Mouse (Mus musculus) hindbrain, postnatal 0 days (tissue): Measurements from ENCODE around the gene Kalrn. TPM values are rescaled to one million over a fixed set of nuclear protein-coding genes. Genes with fewer than 3 reads are reported as not detected.
"Not testable (repeated sequence)": the region's sequence is repeated elsewhere in the genome, so short reads cannot be mapped to it uniquely, and the experiment has no call there.

Experiments used
- ATAC-seq: fragments of 200-750 bp; cut with Nextera tagmentation; 2 replicates; pipeline ENCODE4 v1.8.0; 2017; ENCODE audit warnings: mild to moderate bottlenecking, moderate TSS enrichment, moderate library complexity
- DNase-seq: peaks from one replicate; pipeline ENCODE4 v3.0.0-alpha.2; 2015; ENCODE audit warnings: low spot score
- H3K27ac ChIP-seq: fragments of 300-500 bp; sonication (generic); 2 replicates; pipeline ENCODE4 v1.5.1; 2014; ENCODE audit warnings: mild to moderate bottlenecking
- H3K27me3 ChIP-seq: fragments of 300-500 bp; sonication (generic); 2 replicates; pipeline ENCODE4 v1.6.1; 2014; ENCODE audit warnings: low read length, mixed read lengths; ENCODE audit not compliant: insufficient read depth
- H3K36me3 ChIP-seq: fragments of 300-500 bp; sonication (generic); 2 replicates; pipeline ENCODE4 v1.6.1; 2014; ENCODE audit warnings: low read length, mixed read lengths; ENCODE audit not compliant: insufficient read depth
- H3K4me1 ChIP-seq: fragments of 300-500 bp; sonication (generic); 2 replicates; pipeline ENCODE4 v1.6.1; 2014; ENCODE audit warnings: antibody characterized with exemption, low read length, mixed read lengths; ENCODE audit not compliant: insufficient read depth
- H3K4me2 ChIP-seq: fragments of 300-500 bp; sonication (generic); 2 replicates; pipeline ENCODE4 v1.6.1; 2014; ENCODE audit warnings: low read depth, mild to moderate bottlenecking, low read length, moderate library complexity, mixed read lengths
- H3K4me3 ChIP-seq: fragments of 300-500 bp; sonication (generic); 2 replicates; pipeline ENCODE4 v1.5.1; 2014; ENCODE audit warnings: low read length
- H3K9ac ChIP-seq: fragments of 300-500 bp; sonication (generic); replicated peaks from 2 replicates; pipeline ENCODE4 v1.6.1; 2014; ENCODE audit warnings: mild to moderate bottlenecking, low read length, moderate library complexity, mixed read lengths
- H3K9me3 ChIP-seq: fragments of 300-500 bp; sonication (generic); 2 replicates; pipeline ENCODE4 v1.6.1; 2016; ENCODE audit warnings: low read length, mixed read lengths
- CTCF ChIP-seq: IDR thresholded peaks from 2 replicates; pipeline ENCODE4 v1.5.1; 2016; ENCODE audit warnings: antibody characterized with exemption, control low read depth, low read depth
- WGBS: fragments of 180-500 bp; shearing (Covaris S2); extraction: QIAGEN DNeasy Blood & Tissue Kit; methylation state at CpG from one replicate; pipeline ENCODE4 v1.1.7; 2014; 5-methylcytosine and 5-hydroxymethylcytosine counted together
- polyA plus RNA-seq: library from polyadenylated mRNA; unstranded; fragments of >200 nt; fragmentation: Nextera tagmentation; extraction: Ambion mirVana; gene quantifications from 2 replicates; pipeline ENCODE4 v1.2.1, GENCODE M21; 2015
- total RNA-seq: library from RNA; depleted of rRNA; stranded (reverse); fragments of >200 nt; gene quantifications from 2 replicates; pipeline ENCODE4 v1.2.3, GENCODE M21; 2014

Gene Kalrn
- total and polyA plus RNA-seq, 2 experiments from 2014 or later: 17.0 to 107 TPM

DNA sequence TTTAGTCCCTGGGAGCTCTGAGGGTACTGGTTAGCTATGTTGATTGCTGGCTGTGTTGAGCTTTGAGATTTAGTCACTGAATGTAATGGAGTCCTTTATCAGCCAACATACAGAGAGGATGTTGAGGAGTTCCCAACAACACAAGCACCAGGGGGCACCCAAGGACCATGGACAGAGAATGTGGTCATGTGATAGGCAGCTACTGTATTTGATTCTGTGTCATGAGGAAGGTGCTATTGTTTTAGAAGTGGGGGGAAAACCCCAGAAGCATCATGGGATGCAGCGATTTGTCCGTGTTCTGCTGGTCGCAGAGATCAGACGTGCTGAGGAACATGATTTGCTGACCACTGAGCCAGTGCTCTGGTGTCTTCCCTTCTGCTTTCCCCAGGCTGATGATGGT, 269.5 kb downstream of the Kalrn start:
- H3K36me3 ChIP-seq, DNase-seq, H3K4me1 ChIP-seq, H3K9ac ChIP-seq, H3K4me3 ChIP-seq, H3K9me3 ChIP-seq, H3K4me2 ChIP-seq, H3K27me3 ChIP-seq, H3K27ac ChIP-seq: not testable (repeated sequence)
- peak; percentile 57 for TF ChIP-seq CTCF
- WGBS: 68% methylated on average over 4 of the region's 4 CpGs
- peak; percentile 53; the same call in 1 of the 2 replicates for ATAC-seq

DNA sequence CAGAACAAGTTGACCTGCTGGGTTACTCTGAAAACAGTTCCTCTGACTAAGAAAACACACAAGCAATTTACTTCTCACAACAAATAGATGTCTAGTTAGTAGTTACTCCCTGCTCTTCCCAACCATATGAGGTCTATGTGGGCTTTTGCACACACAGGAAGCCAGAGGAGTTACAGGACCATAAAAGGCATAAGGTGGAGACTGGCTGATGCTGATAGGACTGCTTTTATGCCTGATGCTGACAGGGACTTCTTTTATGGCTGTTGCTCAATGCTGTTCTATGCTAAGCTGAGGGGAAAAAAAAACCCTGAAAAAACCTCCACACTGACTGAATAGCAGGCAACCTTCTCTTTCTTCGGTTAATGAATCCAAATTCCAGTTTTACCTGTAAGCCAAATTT, 270.8 kb downstream of the Kalrn start:
- no peaks in the 10 kb centered on the region for H3K9me3 ChIP-seq
- no peaks in the 10 kb centered on the region; the same call in 1 of the 2 replicates for H3K36me3 ChIP-seq
- 90% methylated on average over 1 of the region's 1 CpGs for WGBS
- TF ChIP-seq CTCF: no peak
- no peak overlapping the region for H3K4me2 ChIP-seq
- H3K27ac ChIP-seq: no peak overlapping the region
- ATAC-seq (no peak), DNase-seq (no peak)
- H3K4me3 ChIP-seq: no peak overlapping the region
- H3K9ac ChIP-seq: no peak overlapping the region
- H3K4me1 ChIP-seq: no peaks in the 10 kb centered on the region; the same call in 1 of the 2 replicates
- H3K27me3 ChIP-seq: no peaks in the 10 kb centered on the region

DNA sequence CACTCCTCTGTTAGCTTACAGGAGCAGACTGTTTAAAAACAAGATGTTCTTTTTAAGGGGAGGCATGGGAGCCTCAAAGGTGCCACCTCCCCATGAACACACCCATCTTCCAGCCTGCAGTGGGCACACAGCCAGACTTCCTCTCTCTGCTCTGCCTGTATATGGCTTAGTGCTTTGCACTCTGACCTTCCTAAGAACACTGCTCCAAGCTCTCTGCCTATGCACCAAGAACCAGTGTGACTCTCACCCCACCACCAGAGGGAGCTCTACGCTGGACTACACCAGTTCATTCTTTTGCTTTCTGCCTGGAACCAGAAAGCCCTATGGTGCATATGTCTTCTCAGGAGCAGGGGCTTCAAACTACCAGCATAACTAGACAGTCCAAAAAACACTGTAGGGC, 271.3 kb downstream of the Kalrn start:
- no peaks in the 10 kb centered on the region for H3K9me3 ChIP-seq
- peak; percentile 51 for TF ChIP-seq CTCF
- no peaks in the 10 kb centered on the region; the same call in 1 of the 2 replicates for H3K4me1 ChIP-seq
- 89% methylated on average over 1 of the region's 1 CpGs for WGBS
- H3K27ac ChIP-seq: no peak overlapping the region
- H3K4me2 ChIP-seq: no peak overlapping the region
- no peak overlapping the region for H3K9ac ChIP-seq
- ATAC-seq: no peak
- no peaks in the 10 kb centered on the region for H3K27me3 ChIP-seq
- H3K4me3 ChIP-seq: no peak overlapping the region
- DNase-seq: no peak
- no peaks in the 10 kb centered on the region; the same call in 1 of the 2 replicates for H3K36me3 ChIP-seq

DNA sequence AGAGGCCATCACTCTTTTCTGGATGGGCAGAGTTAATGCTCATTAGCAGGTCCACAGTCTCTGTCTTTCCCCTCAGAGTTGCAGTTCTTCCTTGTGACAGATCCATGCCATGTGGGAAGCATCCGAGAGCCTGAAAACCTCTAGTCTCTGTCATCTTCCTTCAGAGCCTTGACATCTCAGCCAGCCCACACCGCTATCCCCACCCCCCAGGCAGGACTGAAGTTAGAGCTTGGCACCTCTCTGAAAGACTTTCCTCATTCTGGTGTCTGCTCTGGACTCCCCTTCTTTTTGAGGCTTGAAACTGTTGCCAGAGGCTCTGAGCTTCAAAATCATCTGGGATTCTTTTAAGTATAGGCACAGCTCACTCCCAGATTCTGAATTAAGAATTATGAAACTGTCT, 274.1 kb downstream of the Kalrn start:
- Histone ChIP-seq H3K4me1 (no peaks in the 10 kb centered on the region), H3K4me3 (no peak overlapping the region), H3K27me3 (no peaks in the 10 kb centered on the region), H3K9me3 (no peaks in the 10 kb centered on the region), H3K27ac (no peak overlapping the region), H3K4me2 (no peak overlapping the region), H3K36me3 (no peaks in the 10 kb centered on the region; the same call in 1 of the 2 replicates), H3K9ac (no peak overlapping the region)
- no peak for ATAC-seq
- no peak for TF ChIP-seq CTCF
- DNase-seq: no peak
- WGBS: 72% methylated on average over 2 of the region's 2 CpGs

DNA sequence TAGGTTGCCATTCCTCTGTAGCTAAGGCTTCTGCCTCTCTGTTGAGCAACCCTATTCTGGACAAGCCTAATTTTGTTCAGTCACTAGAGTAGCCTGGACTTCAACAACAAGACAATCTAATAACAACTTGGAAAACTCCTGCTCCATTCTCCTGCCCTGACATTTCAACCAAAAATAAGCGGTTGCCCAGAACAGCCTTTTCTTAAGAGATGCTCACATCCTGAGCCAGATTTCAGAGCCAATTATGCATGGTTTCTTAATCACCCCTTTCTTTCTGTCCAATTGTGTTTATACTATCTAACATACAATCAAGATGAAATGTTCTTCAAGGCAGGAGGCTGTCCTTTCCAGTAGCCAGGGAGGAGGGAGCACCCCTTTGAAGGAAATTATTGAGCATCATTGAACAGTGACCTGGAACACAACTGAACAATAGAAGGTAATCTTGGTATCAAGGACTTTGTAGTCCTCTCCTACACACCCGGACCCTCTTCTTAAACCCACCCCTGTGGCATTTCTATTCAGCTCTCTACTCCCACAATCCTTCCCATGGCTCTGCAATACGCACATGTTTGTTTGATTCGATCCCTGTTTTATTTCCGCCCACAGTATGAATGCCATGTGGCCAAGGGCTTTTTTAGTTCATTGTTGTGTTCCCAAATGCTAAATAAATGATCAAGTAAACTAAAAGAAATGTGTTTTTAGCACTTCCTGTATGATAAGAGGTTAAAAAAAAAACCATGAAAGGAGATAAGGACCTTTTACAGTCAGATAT, 275.2 kb downstream of the Kalrn start:
- Histone ChIP-seq H3K27ac (no peak overlapping the region), H3K4me2 (no peak overlapping the region), H3K9me3 (no peaks in the 10 kb centered on the region), H3K4me1 (no peaks in the 10 kb centered on the region), H3K4me3 (no peak overlapping the region), H3K9ac (no peak overlapping the region), H3K27me3 (no peaks in the 10 kb centered on the region), H3K36me3 (no peaks in the 10 kb centered on the region; the same call in 1 of the 2 replicates)
- TF ChIP-seq CTCF: no peak
- WGBS: 70% methylated on average over 5 of the region's 5 CpGs
- DNase-seq (no peak), ATAC-seq (no peak)

DNA sequence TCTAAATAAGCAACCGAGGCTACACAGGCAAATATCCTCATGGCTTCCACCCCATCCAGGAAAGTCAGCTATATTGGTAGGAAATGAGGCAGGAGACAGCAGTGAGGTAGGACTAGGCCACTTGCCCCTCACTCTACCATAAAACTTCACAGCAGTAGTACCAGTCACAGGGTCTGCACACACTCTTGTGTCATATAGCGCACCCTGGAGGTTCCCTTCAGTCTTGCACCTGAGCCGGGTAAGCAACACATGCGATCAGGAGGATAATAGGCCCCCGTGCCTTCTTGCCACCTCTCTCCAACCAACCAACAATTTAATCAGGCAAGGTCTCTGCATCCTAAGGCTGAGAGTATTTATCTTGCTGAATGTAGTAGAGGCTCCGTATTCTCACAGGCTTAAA, 278.8 kb downstream of the Kalrn start:
- H3K4me3 ChIP-seq: no peak overlapping the region
- no peaks in the 10 kb centered on the region for H3K9me3 ChIP-seq
- H3K36me3 ChIP-seq: no peaks in the 10 kb centered on the region; the same call in 1 of the 2 replicates
- no peak overlapping the region for H3K9ac ChIP-seq
- DNase-seq (no peak), ATAC-seq (no peak)
- TF ChIP-seq CTCF: no peak
- H3K27me3 ChIP-seq: no peaks in the 10 kb centered on the region
- 83% methylated on average over 6 of the region's 6 CpGs for WGBS
- no peak overlapping the region for H3K4me2 ChIP-seq
- H3K4me1 ChIP-seq: no peaks in the 10 kb centered on the region
- H3K27ac ChIP-seq: no peak overlapping the region

DNA sequence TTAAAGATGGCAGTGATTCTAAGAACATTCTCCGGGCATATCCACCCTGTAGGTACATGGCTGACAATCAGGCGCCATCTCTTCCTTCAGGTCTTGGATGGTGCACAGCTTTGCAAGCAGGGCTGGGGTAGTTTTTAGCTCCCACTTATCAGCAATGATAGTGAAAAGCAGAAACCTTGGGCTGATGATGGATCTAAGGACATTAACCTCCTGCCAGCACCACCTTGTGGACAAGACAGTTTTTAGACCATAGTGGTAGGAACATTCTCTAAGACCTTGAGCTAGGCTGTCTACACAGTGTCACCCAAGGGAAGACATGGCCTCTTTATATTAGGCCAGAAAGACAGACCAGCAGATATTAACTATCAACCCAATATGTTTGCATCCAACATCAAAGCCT, 279.7 kb downstream of the Kalrn start:
- no peaks in the 10 kb centered on the region for H3K9me3 ChIP-seq
- no peak for ATAC-seq
- peak; percentile 40; the same call in 1 of the 2 replicates for TF ChIP-seq CTCF
- DNase-seq: no peak
- H3K4me3 ChIP-seq: no peak overlapping the region
- no peaks in the 10 kb centered on the region; the same call in 1 of the 2 replicates for H3K36me3 ChIP-seq
- H3K27me3 ChIP-seq: no peaks in the 10 kb centered on the region
- H3K4me2 ChIP-seq: no peak overlapping the region
- WGBS: 98% methylated on average over 2 of the region's 2 CpGs
- no peaks in the 10 kb centered on the region for H3K4me1 ChIP-seq
- H3K9ac ChIP-seq: no peak overlapping the region
- H3K27ac ChIP-seq: no peak overlapping the region
